Mouse (Mus musculus): ENCODE measurements around the gene Asgr2. TPM values are rescaled to one million over a fixed set of nuclear protein-coding genes. Genes with fewer than 3 reads are reported as not detected.

Asgr2 gene
- 0.23 TPM in 2 replicates for polyA plus RNA-seq (2012; rRNA removed)

DNA sequence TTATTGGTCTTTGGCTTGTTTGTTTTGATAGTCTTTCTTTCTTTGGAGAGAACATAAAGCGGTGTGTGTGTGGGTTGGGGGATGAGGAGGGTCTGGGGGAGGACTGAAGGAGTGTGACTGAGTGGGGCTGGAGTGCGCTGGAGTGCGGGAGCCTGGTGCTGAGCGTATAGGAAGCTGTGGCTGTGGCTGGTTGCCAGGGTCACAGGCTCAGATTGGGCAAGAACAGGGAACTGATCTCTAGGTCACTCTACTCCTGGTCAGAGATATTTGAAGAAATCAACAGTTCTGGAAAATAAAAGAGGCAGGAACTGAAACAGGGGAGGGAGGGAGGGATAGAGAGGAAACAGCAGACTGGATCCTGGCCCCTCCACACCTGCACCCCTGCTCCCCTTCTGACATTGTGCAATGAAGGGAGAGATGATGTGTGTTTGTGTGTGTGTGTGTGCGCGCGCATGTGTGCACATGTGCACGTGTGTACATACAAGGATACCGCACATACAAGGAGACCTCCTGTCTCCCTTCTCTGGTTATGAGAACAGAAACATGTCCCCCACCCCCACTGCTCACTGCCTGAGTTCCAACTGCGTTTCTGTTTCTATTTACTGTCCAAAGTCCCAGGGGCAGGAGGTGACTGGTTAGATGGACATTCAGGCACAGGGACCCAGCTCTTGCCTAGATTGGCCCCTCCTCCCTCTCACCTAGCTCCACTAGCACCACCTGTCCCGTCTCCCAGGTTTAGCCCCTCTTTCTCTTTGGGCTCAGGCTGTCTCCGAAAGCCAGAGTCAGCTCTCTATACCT is at the start of gene Asgr2:
TSS of gene Asgr2 (plus strand) at position 659 of the 798 bp plus-strand sequence.
- Histone ChIP-seq H3K4me3 (ENCODE audit: insufficient read depth, low read length) (no peak within 1 kb of the TSS), H3K27ac (ENCODE audit: insufficient read depth, low read length) (no peak within 1 kb of the TSS), H3K4me1 (ENCODE audit: control insufficient read depth, insufficient read depth, low read length) (no peaks in the 10 kb centered on the region)
- TF ChIP-seq CTCF (IDR thresholded peaks at IDR 0.05; ENCODE audit: extremely low read depth, insufficient read depth, low read length) (no peak), POLR2A (IDR thresholded peaks at IDR 0.05; ENCODE audit: extremely low read depth, insufficient read depth, low read length) (no peak)

- no peak overlapping the region for H3K4me3 ChIP-seq (ENCODE audit: insufficient read depth, low read length)
- H3K4me1 ChIP-seq (ENCODE audit: control insufficient read depth, insufficient read depth, low read length), result no peaks in the 10 kb centered on the region
- no peak overlapping the region for H3K27ac ChIP-seq (ENCODE audit: insufficient read depth, low read length)
- TF ChIP-seq POLR2A (IDR thresholded peaks at IDR 0.05; ENCODE audit: extremely low read depth, insufficient read depth, low read length) (no peak), CTCF (IDR thresholded peaks at IDR 0.05; ENCODE audit: extremely low read depth, insufficient read depth, low read length) (no peak)
Measured at GRCm38 (mm10) chr11:70043665-70044064, 48.8 kb upstream of the Asgr2 start.

DNA sequence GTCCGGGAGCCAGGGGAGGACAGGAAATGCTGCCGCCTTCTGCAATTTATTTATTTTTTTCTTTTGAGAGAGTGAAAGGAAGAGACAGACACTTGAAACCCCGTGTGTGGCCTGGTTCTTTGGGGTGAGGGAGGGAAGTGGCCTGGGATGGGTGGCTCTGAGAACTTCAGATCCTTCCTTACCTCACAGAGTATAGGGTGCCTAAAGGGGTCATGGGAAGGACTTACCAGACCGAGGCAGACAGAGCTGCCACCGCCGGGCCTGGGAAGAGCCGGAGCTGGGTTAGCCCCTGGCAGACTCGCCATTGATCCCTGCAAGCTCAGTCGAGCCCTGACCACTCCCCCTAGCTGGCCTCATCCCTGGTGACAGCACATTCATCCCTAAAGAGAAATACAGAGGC is 47.0 kb upstream of the Asgr2 start:
- H3K4me1 ChIP-seq (ENCODE audit: control insufficient read depth, insufficient read depth, low read length), result no peaks in the 10 kb centered on the region
- TF ChIP-seq POLR2A (IDR thresholded peaks at IDR 0.05; ENCODE audit: extremely low read depth, insufficient read depth, low read length) (no peak), CTCF (IDR thresholded peaks at IDR 0.05; ENCODE audit: extremely low read depth, insufficient read depth, low read length) (no peak)
- H3K4me3 ChIP-seq (ENCODE audit: insufficient read depth, low read length), result no peak overlapping the region
- no peak overlapping the region for H3K27ac ChIP-seq (ENCODE audit: insufficient read depth, low read length)

- Histone ChIP-seq H3K4me1 (ENCODE audit: control insufficient read depth, insufficient read depth, low read length) (no peaks in the 10 kb centered on the region), H3K27ac (ENCODE audit: insufficient read depth, low read length) (no peak overlapping the region), H3K4me3 (ENCODE audit: insufficient read depth, low read length) (no peak overlapping the region)
- TF ChIP-seq POLR2A (IDR thresholded peaks at IDR 0.05; ENCODE audit: extremely low read depth, insufficient read depth, low read length), result no peak
- TF ChIP-seq CTCF (IDR thresholded peaks at IDR 0.05; ENCODE audit: extremely low read depth, insufficient read depth, low read length), result no peak
Measured at GRCm38 (mm10) chr11:70049366-70049765, 43.1 kb upstream of the Asgr2 start.

DNA sequence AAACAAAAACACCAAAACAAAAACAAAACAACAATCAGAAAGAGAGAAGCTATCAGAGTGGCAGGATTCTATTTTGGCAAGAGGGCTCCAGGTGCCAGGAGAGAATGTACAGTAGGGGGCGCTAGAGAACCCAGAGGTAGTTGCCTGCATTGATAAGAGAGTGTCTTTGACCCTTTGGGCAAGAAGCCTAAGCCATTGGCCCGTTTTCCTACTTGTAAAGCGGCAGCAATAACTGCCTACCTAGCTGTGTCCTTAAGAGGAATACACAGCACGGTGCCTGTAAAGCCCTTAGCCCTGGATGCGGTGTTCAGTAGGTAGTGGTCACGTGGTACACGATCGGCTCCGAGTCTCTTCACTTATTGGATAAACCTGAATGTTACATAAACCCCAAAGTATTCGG is 42.6 kb upstream of the Asgr2 start:
- Histone ChIP-seq H3K4me1 (ENCODE audit: control insufficient read depth, insufficient read depth, low read length) (no peaks in the 10 kb centered on the region), H3K4me3 (ENCODE audit: insufficient read depth, low read length) (no peak overlapping the region), H3K27ac (ENCODE audit: insufficient read depth, low read length) (no peak overlapping the region)
- no peak for TF ChIP-seq POLR2A (IDR thresholded peaks at IDR 0.05; ENCODE audit: extremely low read depth, insufficient read depth, low read length)
- TF ChIP-seq CTCF (IDR thresholded peaks at IDR 0.05; ENCODE audit: extremely low read depth, insufficient read depth, low read length), result peak; percentile 33; the same call in 1 of the 2 replicates

- no peaks in the 10 kb centered on the region for H3K4me1 ChIP-seq (ENCODE audit: control insufficient read depth, insufficient read depth, low read length)
- H3K27ac ChIP-seq (ENCODE audit: insufficient read depth, low read length), result no peak overlapping the region
- H3K4me3 ChIP-seq (ENCODE audit: insufficient read depth, low read length), result no peak overlapping the region
- no peak for TF ChIP-seq CTCF (IDR thresholded peaks at IDR 0.05; ENCODE audit: extremely low read depth, insufficient read depth, low read length)
- no peak for TF ChIP-seq POLR2A (IDR thresholded peaks at IDR 0.05; ENCODE audit: extremely low read depth, insufficient read depth, low read length)
Measured at GRCm38 (mm10) chr11:70053156-70053555, 39.3 kb upstream of the Asgr2 start.

- no peak for TF ChIP-seq CTCF (IDR thresholded peaks at IDR 0.05; ENCODE audit: extremely low read depth, insufficient read depth, low read length)
- no peak for TF ChIP-seq POLR2A (IDR thresholded peaks at IDR 0.05; ENCODE audit: extremely low read depth, insufficient read depth, low read length)
- Histone ChIP-seq H3K27ac (ENCODE audit: insufficient read depth, low read length) (no peak within 1 kb of the TSS), H3K4me1 (ENCODE audit: control insufficient read depth, insufficient read depth, low read length) (no peaks in the 10 kb centered on the region), H3K4me3 (ENCODE audit: insufficient read depth, low read length) (no peak within 1 kb of the TSS)
Measured at GRCm38 (mm10) chr11:70053898-70054570, 38.4 kb upstream of the Asgr2 start, which contains the start of gene Asgr1. Asgr1 (plus strand) TSS chr11:70054085.

DNA sequence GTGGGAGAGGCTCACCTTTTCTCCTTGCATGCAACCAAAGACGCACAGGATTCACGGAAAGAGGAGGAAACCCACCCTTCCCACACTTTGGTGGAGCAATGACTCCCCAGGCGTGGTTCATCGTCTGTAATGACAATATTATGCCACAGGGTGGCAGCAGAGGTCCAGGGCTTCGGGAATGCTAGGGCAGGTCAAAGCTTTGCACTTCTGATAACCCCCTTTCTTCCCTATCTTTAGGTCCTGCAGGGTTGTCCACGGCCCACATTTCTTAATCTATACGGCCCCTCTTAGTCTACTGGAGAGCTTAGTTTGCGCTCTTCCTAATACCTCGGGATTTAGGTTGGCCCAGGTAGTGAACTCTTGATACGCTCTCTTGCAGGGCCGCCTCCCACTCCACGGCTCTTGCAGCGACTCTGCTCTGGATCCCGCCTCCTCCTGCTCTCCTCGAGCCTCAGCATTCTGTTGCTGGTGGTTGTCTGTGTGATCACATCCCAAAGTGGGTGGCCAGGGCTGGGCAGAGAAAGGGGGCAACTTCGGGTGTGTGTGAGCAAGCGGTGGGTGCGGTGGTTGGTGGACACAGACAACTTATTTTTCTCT is 36.7 kb upstream of the Asgr2 start:
- Histone ChIP-seq H3K4me1 (ENCODE audit: control insufficient read depth, insufficient read depth, low read length) (no peaks in the 10 kb centered on the region), H3K4me3 (ENCODE audit: insufficient read depth, low read length) (no peak overlapping the region), H3K27ac (ENCODE audit: insufficient read depth, low read length) (no peak overlapping the region)
- TF ChIP-seq CTCF (IDR thresholded peaks at IDR 0.05; ENCODE audit: extremely low read depth, insufficient read depth, low read length), result peak; percentile 92
- TF ChIP-seq POLR2A (IDR thresholded peaks at IDR 0.05; ENCODE audit: extremely low read depth, insufficient read depth, low read length), result no peak

DNA sequence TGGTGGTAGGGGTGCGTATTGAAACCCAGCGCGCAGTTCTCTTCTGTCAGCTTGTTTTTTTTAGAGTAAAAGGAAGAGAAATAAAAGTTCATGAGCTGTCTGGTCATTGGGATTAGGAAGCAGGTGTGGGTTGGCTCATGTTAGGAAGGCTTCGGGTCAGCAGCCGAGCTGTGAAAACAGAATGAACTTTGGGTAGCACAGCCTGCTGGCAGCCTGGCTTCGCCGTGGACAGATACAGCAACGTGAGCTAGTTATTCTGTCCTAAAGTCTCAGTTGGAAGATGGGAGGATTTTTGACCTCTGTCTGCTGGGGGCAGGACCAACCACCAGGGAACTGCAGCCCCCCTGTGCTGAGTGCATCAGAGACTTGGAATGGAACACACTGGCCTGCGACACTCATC is 34.6 kb upstream of the Asgr2 start:
- no peaks in the 10 kb centered on the region for H3K4me1 ChIP-seq (ENCODE audit: control insufficient read depth, insufficient read depth, low read length)
- H3K27ac ChIP-seq (ENCODE audit: insufficient read depth, low read length), result no peak overlapping the region
- H3K4me3 ChIP-seq (ENCODE audit: insufficient read depth, low read length), result no peak overlapping the region
- no peak for TF ChIP-seq POLR2A (IDR thresholded peaks at IDR 0.05; ENCODE audit: extremely low read depth, insufficient read depth, low read length)
- no peak for TF ChIP-seq CTCF (IDR thresholded peaks at IDR 0.05; ENCODE audit: extremely low read depth, insufficient read depth, low read length)
